Mouse (Mus musculus) kidney, adult 2 months (tissue): ENCODE measurements around the gene Gm10309. TPM values are rescaled to one million over a fixed set of nuclear protein-coding genes. Genes with fewer than 3 reads are reported as not detected.

Source experiments
- DNase-seq: peaks from one replicate; pipeline ENCODE4 v3.0.0; 2021
- H3K27ac ChIP-seq: fragments of 200-500 bp; 2 replicates; pipeline ENCODE4 v1.5.1; 2012; ENCODE audit warnings: low read depth, low read length, control low read depth, inconsistent platforms; ENCODE audit not compliant: insufficient read depth
- H3K27me3 ChIP-seq: fragments of 200-500 bp; replicated peaks from 2 replicates; pipeline ENCODE4 v1.6.1; 2012; ENCODE audit warnings: mild to moderate bottlenecking, moderate library complexity, low read length, inconsistent platforms; ENCODE audit not compliant: control insufficient read depth, insufficient read depth
- H3K36me3 ChIP-seq: fragments of 200-500 bp; 2 replicates; pipeline ENCODE4 v1.6.1; 2012; ENCODE audit warnings: mild to moderate bottlenecking, moderate library complexity, low read length, inconsistent platforms; ENCODE audit not compliant: control insufficient read depth, insufficient read depth
- H3K4me1 ChIP-seq: fragments of 200-500 bp; 2 replicates; pipeline ENCODE4 v1.6.1; 2011; ENCODE audit warnings: low read length; ENCODE audit not compliant: control insufficient read depth, insufficient read depth
- H3K4me3 ChIP-seq: fragments of 200-500 bp; 2 replicates; pipeline ENCODE4 v1.5.1; 2011; ENCODE audit warnings: mild to moderate bottlenecking, low read depth, low read length, control low read depth; ENCODE audit not compliant: insufficient read depth
- CTCF ChIP-seq: fragments of 200-500 bp; conservative IDR thresholded peaks from 2 replicates; pipeline ENCODE4 v1.5.1; 2011; ENCODE audit warnings: low read depth, mild to moderate bottlenecking, control low read depth, low read length, moderate library complexity, mixed read lengths; ENCODE audit not compliant: insufficient read depth, insufficient read length
- POLR2A ChIP-seq: fragments of 200-500 bp; IDR thresholded peaks from one replicate; pipeline ENCODE4 v1.6.1; 2011; ENCODE audit warnings: low read depth, low read length, control low read depth
- WGBS: fragments of 180-500 bp; shearing (Covaris S2); methylation state at CpG from one replicate; pipeline ENCODE4 v1.1.7; 2018; 5-methylcytosine and 5-hydroxymethylcytosine counted together
- polyA plus RNA-seq: library from polyadenylated mRNA; depleted of rRNA; stranded (reverse); fragments of >200 nt; gene quantifications from 2 replicates; pipeline ENCODE4 v1.2.3, GENCODE M21; 2012

The Gm10309 gene
- polyA plus RNA-seq, 1 experiment, result 0.13 TPM

DNA sequence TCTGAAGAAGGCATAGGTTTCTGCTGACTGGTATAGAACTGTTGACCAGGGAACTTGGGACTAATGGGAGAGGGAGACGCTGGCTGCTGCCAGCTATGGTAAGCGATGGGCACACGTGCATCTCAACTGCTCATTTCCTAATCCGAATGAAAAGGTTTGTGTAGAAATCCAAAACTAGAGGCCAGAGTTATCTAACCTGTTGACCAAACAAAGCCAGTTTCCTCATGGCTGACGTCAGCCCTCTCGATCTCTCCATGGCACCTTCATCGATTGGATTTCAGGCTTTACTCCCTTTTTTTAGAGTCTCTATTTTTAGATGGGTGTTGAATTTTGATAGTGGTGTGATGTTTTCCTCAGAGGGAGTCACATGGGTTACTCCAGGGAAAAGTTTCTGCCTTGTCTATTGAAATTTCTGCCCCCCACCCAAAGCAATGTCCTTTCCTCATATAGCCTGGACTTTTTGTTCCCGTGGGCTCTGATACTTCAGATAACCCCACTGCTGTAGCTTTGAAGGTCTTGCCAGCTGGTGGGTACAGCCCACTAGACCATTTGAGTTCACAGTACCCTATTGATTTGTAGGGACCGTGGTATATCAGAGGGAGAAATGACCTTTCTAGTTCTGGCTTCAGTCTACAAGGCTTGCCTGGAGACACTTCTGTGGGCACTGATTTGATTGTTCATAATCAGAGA lies 1.7 kb downstream of the Gm10309 start:
- H3K4me3 ChIP-seq, result no peak overlapping the region
- no peaks in the 10 kb centered on the region for H3K36me3 ChIP-seq
- DNase-seq, result no peak
- TF ChIP-seq POLR2A (no peak), CTCF (no peak)
- peaks cover 13% of the 10 kb centered on the region; the same call in 1 of the 2 replicates for H3K4me1 ChIP-seq
- H3K27ac ChIP-seq, result no peak overlapping the region
- WGBS, result 91% methylated on average over 9 of the region's 9 CpGs
- H3K27me3 ChIP-seq, result no peaks in the 10 kb centered on the region

DNA sequence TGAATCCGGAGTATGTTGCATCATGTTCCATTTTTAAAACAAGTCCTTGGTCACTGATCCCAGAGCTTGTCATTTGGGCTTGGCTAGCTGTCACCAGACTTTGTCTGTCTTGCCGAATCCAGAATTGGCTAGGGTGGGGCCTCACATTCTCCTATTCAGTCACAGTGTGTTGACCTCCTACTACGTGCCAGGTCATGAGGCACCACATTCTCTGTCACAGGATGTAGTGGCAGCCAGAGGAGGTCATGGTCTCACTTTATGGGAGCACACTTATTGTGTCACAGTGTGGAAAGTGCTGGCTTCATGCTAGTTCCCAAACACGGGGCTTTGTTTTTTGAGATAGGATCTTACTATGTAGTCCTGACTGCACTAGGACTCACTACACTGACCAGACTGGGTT lies 3.6 kb downstream of the Gm10309 start:
- H3K27me3 ChIP-seq, result no peaks in the 10 kb centered on the region
- TF ChIP-seq POLR2A (no peak), CTCF (no peak)
- no peak for DNase-seq
- no peak overlapping the region for H3K4me3 ChIP-seq
- WGBS, result 75% methylated on average over 4 of the region's 4 CpGs
- no peak overlapping the region for H3K27ac ChIP-seq
- H3K4me1 ChIP-seq, result peaks cover 13% of the 10 kb centered on the region; the same call in 1 of the 2 replicates
- H3K36me3 ChIP-seq, result no peaks in the 10 kb centered on the region

DNA sequence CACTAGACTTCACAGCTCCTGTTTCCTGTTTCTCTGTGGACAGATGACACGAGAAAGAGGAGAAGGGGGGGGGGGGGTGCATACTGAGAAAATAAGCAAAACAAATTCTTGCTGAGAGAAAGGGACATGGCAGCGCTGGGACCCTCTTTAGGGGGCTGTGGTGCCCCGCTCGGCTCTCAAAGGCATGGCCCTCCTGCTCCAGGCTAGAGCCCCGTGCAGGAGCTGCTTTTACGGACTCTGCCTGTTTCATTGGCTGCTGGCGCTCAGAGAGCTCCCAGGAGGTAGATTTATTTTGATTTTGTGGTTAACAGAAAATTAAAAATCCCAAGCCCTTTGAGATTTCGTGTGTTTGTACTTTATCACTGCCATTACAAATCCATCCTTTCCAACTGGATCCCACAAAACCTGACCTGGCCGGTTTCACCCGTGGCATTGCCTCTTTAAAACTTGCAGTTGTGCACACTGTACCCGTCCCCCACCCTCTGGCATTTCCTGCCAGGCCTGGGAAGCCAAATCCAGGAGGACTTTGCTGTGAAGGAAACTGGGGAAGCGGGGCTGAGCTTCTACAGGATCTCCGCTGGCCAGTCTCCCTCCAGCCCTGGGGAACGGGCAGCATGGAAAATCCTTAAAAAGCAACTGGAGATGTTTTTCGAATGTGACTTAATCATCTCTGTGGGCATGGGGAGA lies 5.5 kb downstream of the Gm10309 start:
- Histone ChIP-seq H3K27ac (peak overlapping the region; percentile 85), H3K4me1 (peaks cover 10% of the 10 kb centered on the region; the same call in 1 of the 2 replicates), H3K4me3 (no peak overlapping the region), H3K27me3 (no peaks in the 10 kb centered on the region), H3K36me3 (no peaks in the 10 kb centered on the region)
- 41% methylated on average over 15 of the region's 15 CpGs for WGBS
- no peak for TF ChIP-seq POLR2A
- TF ChIP-seq CTCF, result no peak
- peak; percentile 84 for DNase-seq

- H3K4me3 ChIP-seq, result no peak overlapping the region
- H3K4me1 ChIP-seq, result peaks cover 10% of the 10 kb centered on the region; the same call in 1 of the 2 replicates
- H3K36me3 ChIP-seq, result no peaks in the 10 kb centered on the region
- no peak for TF ChIP-seq CTCF
- no peak for TF ChIP-seq POLR2A
- H3K27me3 ChIP-seq, result no peaks in the 10 kb centered on the region
- WGBS, result 96% methylated on average over 4 of the region's 4 CpGs
- no peak overlapping the region for H3K27ac ChIP-seq
- no peak for DNase-seq
Observed at GRCm38 (mm10) chr17:86497302-86497701, 7.7 kb downstream of the Gm10309 start.

DNA sequence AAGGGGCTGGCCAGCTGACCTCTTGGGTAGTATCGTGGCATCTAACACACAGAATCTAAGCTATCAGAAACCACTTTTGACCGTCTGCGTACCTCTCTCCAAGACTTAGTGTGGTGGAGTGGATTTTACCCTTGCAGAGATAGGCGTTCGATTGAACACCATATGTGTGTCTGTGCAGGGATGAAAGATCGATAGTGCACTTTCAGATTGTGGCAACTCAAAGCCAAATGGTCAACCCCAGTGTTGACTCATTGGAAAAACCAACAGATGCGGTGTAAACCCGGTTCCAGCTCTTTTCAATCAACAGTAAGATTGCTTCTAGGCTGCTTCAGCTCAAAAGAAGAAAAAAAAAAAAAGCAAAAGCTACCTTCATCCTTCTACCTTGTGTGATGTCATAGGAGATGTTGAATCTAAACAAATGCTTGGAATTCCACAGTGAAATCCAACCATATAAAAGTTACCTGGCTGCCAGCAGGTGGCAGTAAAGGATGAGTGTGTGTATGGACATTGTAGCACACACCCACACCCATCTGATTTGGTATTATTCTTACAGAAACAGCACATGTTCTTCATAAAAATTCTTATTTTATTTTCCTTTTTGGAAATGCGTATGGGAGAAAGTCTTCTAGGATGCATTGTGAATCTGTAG lies 8.8 kb downstream of the Gm10309 start:
- no peak overlapping the region for H3K27ac ChIP-seq
- H3K4me1 ChIP-seq, result peaks cover 10% of the 10 kb centered on the region; the same call in 1 of the 2 replicates
- no peaks in the 10 kb centered on the region for H3K27me3 ChIP-seq
- peak; percentile 68 for DNase-seq
- TF ChIP-seq POLR2A, result no peak
- TF ChIP-seq CTCF, result peak; percentile 40
- no peak overlapping the region for H3K4me3 ChIP-seq
- no peaks in the 10 kb centered on the region for H3K36me3 ChIP-seq
- 83% methylated on average over 9 of the region's 9 CpGs for WGBS

DNA sequence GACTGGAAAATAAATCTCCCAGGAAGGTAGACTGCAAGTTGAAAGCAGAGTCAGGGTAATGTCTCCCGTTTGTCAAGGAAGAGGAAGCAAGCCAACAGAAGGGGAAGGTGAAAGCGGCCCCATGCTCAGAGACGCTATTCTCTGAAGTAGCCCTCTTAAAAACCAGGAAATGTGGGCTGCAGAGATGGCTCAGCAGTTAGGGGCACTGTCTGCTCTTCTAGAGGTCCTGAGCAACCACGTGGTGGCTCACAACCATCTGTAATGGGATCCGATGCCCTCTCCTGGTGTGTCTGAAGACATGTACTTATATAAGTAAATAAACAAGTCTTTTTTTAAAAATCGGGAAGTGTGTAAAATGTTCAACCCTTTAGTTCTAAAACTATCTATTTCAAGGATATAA lies 10.1 kb downstream of the Gm10309 start:
- 56% methylated on average over 6 of the region's 6 CpGs for WGBS
- no peaks in the 10 kb centered on the region for H3K27me3 ChIP-seq
- no peaks in the 10 kb centered on the region for H3K36me3 ChIP-seq
- TF ChIP-seq POLR2A, result no peak
- no peak for TF ChIP-seq CTCF
- H3K27ac ChIP-seq, result no peak overlapping the region
- peaks cover 4% of the 10 kb centered on the region; the same call in 1 of the 2 replicates for H3K4me1 ChIP-seq
- DNase-seq, result no peak
- H3K4me3 ChIP-seq, result no peak overlapping the region

GRCm38 (mm10) chr17:86494494-86494893 lies 10.5 kb downstream of the Gm10309 start:
- no peak overlapping the region for H3K4me3 ChIP-seq
- H3K27ac ChIP-seq, result no peak overlapping the region
- no peaks in the 10 kb centered on the region for H3K27me3 ChIP-seq
- no peaks in the 10 kb centered on the region for H3K36me3 ChIP-seq
- no peak for TF ChIP-seq CTCF
- no peak for TF ChIP-seq POLR2A
- 80% methylated on average over 6 of the region's 6 CpGs for WGBS
- H3K4me1 ChIP-seq, result peaks cover 4% of the 10 kb centered on the region; the same call in 1 of the 2 replicates
- no peak for DNase-seq
